Mouse (Mus musculus): ENCODE measurements at regions not wholly inside any gene's neighbourhood (a gene's known extent, or its start where the extent isn't known, plus 50 kb on each side); places are given as distances from the start of the nearest gene placed in this dataset.

DNA sequence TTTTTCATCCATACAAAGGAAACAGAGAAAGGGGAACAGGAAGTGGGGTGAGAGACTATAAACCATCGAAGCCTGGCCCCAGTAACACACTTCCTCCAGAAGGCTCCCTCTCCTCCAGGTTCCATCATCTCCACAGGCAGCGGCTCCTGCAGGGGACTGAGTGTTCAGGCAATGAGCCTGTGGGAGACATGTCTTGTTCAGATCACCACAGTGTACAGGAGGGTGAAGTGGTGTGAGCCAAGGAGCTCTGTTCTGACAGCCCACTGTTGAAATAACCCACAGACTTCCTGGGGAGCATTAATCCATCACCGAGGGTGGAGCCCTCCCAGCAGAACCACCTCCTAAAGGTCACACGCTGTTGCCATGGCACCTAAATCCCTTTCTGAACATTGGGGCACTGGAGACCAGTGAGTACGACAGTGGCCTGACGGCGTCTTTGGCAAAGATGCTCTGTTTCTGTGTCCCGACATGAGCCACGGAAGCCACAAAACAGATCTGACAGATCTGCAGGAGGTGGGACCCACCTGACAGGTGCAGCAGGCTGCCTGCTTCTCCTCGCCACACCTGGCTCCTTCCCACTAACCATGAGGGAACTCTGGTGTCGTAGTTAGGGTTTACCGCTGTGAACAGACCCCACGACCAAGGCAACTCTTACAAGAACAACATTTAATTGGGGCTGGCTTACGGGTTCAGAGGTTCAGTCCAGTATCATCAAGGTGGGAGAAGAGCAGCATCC lies 60.9 kb downstream of the Psmg1 start:
- no peak for DNase-seq

DNA sequence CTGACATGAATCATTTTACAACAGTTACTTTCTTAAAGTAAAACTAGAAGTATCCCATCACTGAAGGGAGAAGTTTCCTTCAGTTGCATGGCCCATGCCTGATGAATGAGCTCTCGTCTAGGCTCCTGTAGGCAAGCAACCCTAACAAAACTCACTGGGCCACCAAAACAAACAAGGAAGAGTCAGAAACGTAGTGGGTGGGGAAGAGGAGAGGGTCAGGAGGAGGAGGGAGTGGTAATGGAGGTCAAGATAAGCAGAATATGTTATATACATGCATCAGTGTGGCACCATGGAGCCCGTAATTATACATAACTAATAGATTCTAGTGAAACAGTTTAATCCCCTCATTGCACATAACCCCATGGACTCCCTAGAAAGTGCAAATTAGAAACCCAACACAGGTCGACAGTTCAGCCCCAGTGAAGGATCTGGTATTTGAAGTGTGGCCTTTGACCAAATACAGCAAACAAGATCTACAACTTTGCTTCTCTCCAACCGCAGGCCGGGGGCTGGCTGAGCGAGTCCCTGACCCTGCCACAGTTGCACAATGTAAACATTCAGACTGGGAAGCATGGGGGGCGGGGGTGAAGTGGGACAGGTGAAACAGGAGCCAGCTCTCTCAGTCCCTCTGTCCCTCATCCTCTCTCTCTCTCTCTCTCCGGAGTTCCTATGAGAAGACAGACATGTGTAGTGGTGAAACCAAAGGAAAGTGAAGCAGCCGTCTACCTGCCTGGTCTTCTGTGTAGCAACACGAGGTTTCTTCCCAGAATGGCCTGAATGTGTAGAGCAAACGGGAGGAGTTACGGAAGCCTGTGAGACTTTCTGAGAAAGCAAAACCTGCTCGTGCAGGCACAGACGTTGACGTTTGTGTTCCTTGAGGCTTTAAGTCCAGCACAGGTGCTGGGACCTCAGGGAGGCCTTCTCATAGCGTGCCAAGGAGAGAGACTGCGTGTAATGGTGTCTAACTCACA lies 62.2 kb downstream of the Psmg1 start:
- no peak for DNase-seq

DNA sequence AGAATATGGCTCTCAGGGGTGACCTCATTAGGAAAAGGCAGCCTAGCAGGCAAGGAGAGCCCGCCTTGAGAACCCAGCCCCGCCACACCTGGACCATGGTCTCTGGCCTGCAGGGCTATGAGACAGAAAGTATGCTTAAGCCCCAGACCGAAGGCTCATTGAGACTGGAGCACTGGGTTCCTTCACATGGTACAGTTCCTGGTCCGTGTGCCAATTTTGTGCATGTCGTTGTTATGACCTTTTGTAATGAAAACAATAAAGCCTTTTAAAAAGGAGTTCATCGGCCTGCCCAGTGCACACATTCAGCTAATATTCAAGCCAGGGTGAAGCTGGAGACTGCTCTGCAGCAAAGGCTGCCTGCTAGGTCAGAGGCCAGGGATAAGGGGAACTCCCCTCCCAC lies 64.2 kb downstream of the Psmg1 start:
- DNase-seq = no peak

DNA sequence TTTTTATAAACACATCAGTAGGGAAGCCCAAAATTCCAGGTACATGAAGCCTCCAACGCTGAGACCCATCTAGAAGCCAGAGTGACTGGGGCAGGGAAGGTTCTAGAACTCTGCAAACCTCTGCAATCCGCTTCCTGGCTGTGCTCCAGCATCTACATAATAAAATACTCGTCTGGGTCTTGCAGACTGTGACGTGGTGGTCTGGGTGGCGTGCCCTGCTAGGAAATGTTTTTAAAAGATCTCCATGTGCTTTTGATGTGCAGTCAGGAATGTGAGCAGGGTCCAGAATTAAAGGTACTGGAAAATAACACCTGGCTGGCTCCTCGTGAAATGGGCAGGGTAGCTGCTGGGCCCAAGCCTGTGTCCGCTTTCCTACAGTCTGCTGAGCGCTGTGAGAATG lies 66.0 kb downstream of the Psmg1 start:
- DNase-seq = no peak

- DNase-seq = no peak
Measured at GRCm38 (mm10) chr16:95923991-95924390, 66.8 kb downstream of the Psmg1 start.

GRCm38 (mm10) chr16:95922369-95922934 lies 68.3 kb downstream of the Psmg1 start:
- no peak for DNase-seq

DNA sequence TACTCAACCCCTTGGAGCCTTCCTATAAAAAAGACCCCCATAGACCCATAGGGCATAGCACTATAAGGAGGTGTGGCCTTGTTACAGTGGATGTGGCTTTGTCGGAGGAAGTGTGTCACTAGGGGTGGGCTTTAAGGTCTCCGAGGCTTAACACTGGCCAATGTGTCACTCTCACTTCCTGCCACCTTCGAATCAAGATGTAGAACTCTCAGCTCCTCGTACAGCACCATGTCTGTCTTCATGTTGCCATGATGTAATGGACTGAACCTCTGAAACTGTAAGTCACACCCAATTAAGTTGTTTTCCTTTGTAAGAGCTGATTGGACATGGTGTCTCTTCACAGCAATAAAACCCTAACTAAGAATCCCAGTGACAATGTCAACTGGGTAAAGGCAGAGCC lies 69.6 kb downstream of the Psmg1 start:
- no peak for DNase-seq

DNA sequence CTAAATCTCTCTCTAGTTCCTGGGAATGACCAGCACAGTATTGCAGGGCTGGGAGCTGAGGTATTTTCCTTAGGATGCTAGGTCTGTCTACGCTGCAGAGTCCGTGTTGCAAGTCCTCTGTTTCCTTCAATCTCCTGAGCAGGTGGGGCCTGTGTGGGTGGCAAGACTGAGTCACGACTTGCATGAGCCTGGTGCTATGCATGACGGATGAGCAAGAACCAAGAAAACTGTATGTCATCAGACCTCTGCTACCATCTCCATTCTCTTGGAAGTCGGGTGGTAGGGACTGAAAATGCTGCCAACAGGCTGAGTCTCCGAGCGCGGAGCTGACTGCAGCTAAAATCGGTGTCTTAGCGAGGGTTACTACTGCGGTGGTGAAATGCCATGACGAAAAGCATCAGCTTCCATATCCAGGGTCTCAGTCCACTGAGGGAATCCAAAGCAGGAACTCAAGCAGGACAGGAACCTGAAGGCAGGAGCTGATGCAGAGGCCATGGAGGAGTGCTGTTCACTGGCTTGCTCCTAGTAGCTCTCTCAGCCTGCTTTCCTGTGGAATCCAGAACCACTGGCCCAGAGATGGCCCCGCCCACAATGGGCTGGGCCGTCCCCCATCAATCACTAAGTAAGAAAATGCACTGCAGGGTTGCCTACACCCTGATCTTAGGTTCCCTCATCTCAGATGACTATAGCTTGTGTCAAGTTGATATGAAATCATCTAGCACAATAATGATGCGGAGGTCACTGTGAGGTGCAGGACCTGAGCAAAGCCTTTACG lies 71.9 kb downstream of the Psmg1 start:
- DNase-seq = no peak

GRCm38 (mm10) chr16:95917635-95918407 lies 72.9 kb downstream of the Psmg1 start:
- DNase-seq = no peak

DNA sequence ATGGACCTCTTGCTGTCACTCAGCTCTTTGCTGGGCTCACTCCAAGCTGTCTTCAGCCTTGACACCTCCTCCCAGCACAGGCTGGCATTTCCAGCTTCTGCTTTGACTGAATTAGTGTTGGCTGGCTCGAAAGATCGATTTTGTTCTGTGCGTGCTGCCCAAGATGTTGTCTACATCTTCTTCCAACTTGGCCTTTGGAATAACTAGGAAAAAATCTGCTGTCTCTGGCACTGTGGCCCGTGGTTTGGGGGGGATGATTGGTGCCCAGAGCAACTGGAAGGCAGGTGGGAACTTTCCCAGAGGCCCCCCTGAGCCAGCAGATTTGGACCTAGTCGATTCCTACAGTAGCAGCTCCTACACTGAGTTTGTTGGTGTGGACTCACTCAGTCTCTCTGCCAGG lies 76.9 kb downstream of the Psmg1 start:
- peak; percentile 36 to 40 for DNase-seq

- DNase-seq = no peak
Measured at GRCm38 (mm10) chr16:95904531-95905165, 86.1 kb downstream of the Psmg1 start.

- no peak for DNase-seq
Measured at GRCm38 (mm10) chr16:95903383-95903913, 87.3 kb downstream of the Psmg1 start.

DNA sequence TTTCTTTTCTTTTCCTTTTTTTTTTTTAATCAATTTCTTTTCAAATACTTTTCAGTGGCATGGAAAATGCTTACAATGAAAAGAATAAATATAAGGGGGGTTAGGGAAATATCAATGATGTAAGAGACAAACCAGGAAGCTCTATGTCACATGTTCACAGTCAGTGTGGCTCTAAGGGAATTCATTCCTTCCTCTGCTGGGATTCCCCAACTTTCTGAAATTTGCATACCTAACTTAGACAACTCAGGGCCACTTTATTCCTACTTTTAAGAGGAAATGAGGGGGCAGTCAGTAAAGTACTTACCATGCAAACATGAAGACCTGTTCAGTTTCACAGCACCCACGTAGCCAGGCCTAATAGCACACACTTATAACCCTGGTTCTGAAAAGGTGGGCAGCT lies 88.6 kb downstream of the Psmg1 start:
- no peak for DNase-seq

DNA sequence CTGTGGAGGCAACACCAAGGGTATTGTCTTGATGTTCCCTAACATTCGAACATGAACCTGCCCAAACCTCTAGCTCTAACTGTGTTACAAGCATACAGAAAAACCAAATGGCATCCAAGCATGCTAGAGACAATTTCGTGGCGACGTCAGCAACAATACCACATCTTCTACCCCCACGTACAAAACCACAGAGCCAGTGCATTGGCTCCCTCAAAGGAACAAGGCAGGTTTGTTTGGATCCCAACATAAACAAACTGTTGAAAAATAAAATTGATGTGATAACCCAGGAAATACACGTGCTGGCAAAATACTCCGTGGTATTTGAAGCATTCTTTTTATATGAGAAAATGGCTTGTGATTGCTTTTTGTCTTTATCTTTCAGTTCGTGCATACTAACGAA lies 89.4 kb downstream of the Psmg1 start:
- DNase-seq = no peak

DNA sequence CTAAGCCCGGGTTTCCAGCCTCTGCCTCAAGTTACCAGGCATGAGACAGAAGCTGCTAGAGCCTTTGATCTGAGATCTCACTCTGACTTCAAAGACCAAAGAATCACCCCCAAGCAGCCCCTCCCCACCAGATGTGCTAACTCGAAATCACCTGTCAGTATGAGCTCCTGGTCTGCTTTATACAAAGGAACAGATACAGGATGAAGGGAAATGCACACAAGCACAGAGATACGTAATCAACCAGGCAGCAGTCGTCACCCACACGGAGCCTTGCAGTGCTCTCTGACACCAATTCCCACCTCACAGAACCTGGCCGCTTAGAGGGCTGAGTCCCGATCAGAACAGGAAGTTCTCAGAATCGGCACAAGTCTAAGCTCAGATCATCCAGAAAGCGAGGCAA lies 90.6 kb downstream of the Psmg1 start:
- no peak for DNase-seq

- DNase-seq = no peak
Measured at GRCm38 (mm10) chr16:95899672-95900071, 91.1 kb downstream of the Psmg1 start.

DNA sequence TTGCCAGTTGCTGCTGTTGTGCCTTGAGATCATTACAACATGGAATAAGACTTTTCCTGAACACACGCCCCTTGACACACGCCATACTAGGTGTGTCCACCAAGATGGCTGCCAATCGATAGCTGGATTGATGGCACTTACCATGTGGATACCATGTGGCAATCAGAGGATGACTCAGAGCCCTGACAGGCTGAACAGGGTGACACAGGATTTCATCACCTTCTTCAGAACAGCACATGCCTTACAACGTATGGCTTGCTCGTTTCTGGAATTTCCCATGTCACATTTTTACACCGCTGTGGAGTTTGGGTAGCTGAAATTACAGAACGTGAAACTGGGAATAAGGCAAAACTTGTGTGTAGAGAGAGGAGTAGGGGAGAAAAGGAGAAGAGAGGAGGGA lies 92.9 kb downstream of the Psmg1 start:
- DNase-seq = no peak

DNA sequence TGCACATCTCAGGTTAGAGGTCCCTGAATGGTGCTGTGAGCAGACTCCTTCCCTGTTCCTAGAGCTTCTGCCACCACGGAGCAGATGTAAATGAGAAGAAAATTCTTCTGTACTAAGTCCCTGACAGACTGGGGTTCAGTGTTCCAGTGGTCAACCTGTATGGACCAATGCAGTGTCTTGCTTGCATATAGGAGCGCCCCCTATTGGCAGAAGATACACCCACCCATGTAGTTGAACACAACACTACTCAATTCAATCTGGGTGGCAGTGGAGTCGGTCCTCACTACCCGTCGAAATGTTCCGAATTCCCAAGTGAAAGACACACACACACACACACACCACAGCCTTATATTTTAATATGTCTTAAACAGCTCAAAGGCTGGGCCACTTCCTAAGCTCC lies 94.6 kb downstream of the Psmg1 start:
- DNase-seq = no peak

DNA sequence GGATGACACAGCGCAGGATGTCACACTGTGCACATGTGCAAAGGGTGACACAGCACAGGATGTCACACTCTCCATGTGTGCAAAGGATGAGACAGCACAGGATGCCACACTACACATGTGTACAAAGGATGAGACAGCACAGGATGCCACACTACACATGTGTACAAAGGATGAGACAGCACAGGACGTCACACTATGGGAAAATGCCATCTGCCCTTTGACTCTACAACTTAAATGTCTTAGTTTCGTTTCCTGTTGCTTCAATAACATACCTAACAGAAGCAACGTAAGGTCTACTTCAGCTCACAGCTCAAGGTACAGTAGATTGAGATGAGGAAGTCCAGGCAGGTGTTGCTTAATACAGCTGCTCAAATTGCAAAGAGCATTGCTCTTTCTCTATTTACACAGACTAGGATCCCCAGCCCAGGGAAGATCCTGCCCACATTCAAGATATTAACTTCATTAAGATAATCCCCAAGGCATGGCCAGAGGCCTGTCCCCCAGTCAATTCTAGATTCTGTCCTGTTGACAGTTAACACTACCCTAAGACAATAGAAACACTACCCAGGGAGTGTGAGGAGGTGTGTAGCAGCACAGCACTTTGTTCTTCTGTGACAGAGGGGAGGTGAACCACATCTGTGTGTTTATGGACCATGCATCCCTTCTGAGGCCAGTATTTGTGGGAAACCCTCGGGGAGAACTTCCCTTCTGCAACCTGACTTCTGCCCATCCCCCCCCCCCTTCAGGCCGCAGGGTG lies 97.0 kb downstream of the Psmg1 start:
- no peak for DNase-seq

DNA sequence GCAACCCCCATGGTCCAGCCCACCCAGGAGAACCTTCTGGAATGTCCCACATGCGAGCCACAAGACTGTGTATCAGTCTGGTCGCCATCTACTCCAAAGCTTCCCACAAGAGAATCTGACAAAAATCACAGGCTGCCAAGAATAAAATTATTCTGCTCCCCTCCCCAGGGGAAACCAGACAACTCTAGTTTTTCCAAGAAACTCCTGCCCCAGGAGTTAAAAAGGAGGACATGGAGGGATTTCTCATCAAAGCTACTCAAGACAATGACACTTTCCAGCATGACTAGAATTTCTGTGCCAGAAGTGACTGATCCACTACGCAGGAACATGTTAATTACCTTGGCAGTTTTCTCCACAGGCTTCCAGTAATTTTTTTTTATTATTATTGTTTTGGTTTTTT lies 98.4 kb downstream of the Psmg1 start:
- DNase-seq = no peak

Data from layer of hippocampus, postnatal 36 days (tissue).